Mouse (Mus musculus): Measurements from ENCODE around the gene Anks1b. TPM values are rescaled to one million over a fixed set of nuclear protein-coding genes. Genes with fewer than 3 reads are reported as not detected.

The Anks1b gene
- total RNA-seq, 2 experiments from 2014 or later = 0.33 to 0.40 TPM

GRCm38 (mm10) chr10:90732823-90733222, 859.5 kb downstream of the Anks1b start:
- DNase-seq = no peak

- DNase-seq = peak in 1 of 2 experiments; percentile 57
Measured at GRCm38 (mm10) chr10:90733632-90734031, 860.3 kb downstream of the Anks1b start.

- no peak for DNase-seq
Measured at GRCm38 (mm10) chr10:90738475-90738874, 865.2 kb downstream of the Anks1b start.

GRCm38 (mm10) chr10:90740956-90741355, 867.6 kb downstream of the Anks1b start:
- DNase-seq = no peak

- DNase-seq = no peak
Measured at GRCm38 (mm10) chr10:90751889-90752288, 878.6 kb downstream of the Anks1b start.

GRCm38 (mm10) chr10:90753106-90753505, 879.8 kb downstream of the Anks1b start:
- peak; percentile 5 to 8 for DNase-seq

- no peak for DNase-seq
Measured at GRCm38 (mm10) chr10:90757773-90758172, 884.5 kb downstream of the Anks1b start.

- peak in 1 of 2 experiments; percentile 1 for DNase-seq
Measured at GRCm38 (mm10) chr10:90759929-90760328, 886.6 kb downstream of the Anks1b start.

GRCm38 (mm10) chr10:90766261-90766660, 893.0 kb downstream of the Anks1b start:
- no peak for DNase-seq

- DNase-seq = no peak
Measured at GRCm38 (mm10) chr10:90770403-90770955, 897.2 kb downstream of the Anks1b start.

GRCm38 (mm10) chr10:90771046-90771445, 897.7 kb downstream of the Anks1b start:
- DNase-seq = no peak

- DNase-seq = no peak
Measured at GRCm38 (mm10) chr10:90771471-90772226, 898.3 kb downstream of the Anks1b start.

- DNase-seq = no peak
Measured at GRCm38 (mm10) chr10:90779561-90780400, 906.5 kb downstream of the Anks1b start.

GRCm38 (mm10) chr10:90784981-90785650, 911.8 kb downstream of the Anks1b start:
- DNase-seq = no peak

- DNase-seq = no peak
Measured at GRCm38 (mm10) chr10:90785680-90786079, 912.4 kb downstream of the Anks1b start.

- no peak for DNase-seq
Measured at GRCm38 (mm10) chr10:90803112-90803511, 929.8 kb downstream of the Anks1b start.

GRCm38 (mm10) chr10:90804602-90805095, 931.3 kb downstream of the Anks1b start:
- DNase-seq = no peak

GRCm38 (mm10) chr10:90808616-90809310, 935.5 kb downstream of the Anks1b start:
- no peak for DNase-seq

GRCm38 (mm10) chr10:90809911-90810590, 936.7 kb downstream of the Anks1b start:
- DNase-seq = no peak

- DNase-seq = no peak
Measured at GRCm38 (mm10) chr10:90811446-90811845, 938.1 kb downstream of the Anks1b start.

- no peak for DNase-seq
Measured at GRCm38 (mm10) chr10:90813326-90813725, 940.0 kb downstream of the Anks1b start.

Measured in heart, adult 18-20 months (tissue).